8 mouse cellular contexts compared by ENCODE assay signal in genomic region chr2:155276621-155277175, GRCm38 (mm10). TPM values are rescaled to one million over a fixed set of nuclear protein-coding genes. Genes with fewer than 3 reads are reported as not detected.
A peak's percentile ranks its signal among the peaks of the same experiment; 100 is the strongest.
DNase-seq lines count a peak whose midpoint lies in the region; ATAC-seq and TF ChIP-seq lines count a peak whose summit lies in the region.

No protein-coding gene starts in this region.

- no peaks in the 10 kb centered on the region for H3K9me3 ChIP-seq in intestine, embryonic 15.5 days
- H3K9me3 ChIP-seq in liver, embryonic 12.5 days (replicated peaks) = no peaks in the 10 kb centered on the region

- H3K9ac ChIP-seq in intestine, embryonic 15.5 days = peak overlapping the region; percentile 87
- peak overlapping the region; percentile 82 for H3K9ac ChIP-seq in liver, embryonic 12.5 days

- H3K79me2 ChIP-seq in myocyte (ENCODE audit: control insufficient read depth, insufficient read depth) = no peaks in the 10 kb centered on the region

- ATAC-seq in activated CD4-positive, CD25-positive, alpha-beta regulatory T cell, adult 4 months = peak; percentile 33
- peak; percentile 50 for ATAC-seq in common myeloid progenitor, adult 5-6 weeks (replicated peaks; ENCODE audit: low read depth, poor library complexity, severe bottlenecking)
- ATAC-seq in intestine, embryonic 15.5 days = peak; percentile 96
- ATAC-seq in liver, embryonic 12.5 days = peak; percentile 88

- H3ac ChIP-seq in myocyte (ENCODE audit: control insufficient read depth, insufficient read length) = peak overlapping the region; percentile 72

- H3K36me3 ChIP-seq in intestine, embryonic 15.5 days = 0 out of 2 replicates have a peak, but pooled peaks cover 4% of the 10 kb centered on the region
- peaks cover 7% of the 10 kb centered on the region for H3K36me3 ChIP-seq in liver, embryonic 12.5 days
- peaks cover 3% of the 10 kb centered on the region for H3K36me3 ChIP-seq in myocyte (ENCODE audit: control insufficient read depth, insufficient read depth)

- peak overlapping the region; percentile 100 for H3K4me3 ChIP-seq in intestine, embryonic 15.5 days (replicated peaks)
- peak overlapping the region; percentile 83 for H3K4me3 ChIP-seq in liver, embryonic 12.5 days
- peak overlapping the region; percentile 58 for H3K4me3 ChIP-seq in myocyte

- H3K27ac ChIP-seq in intestine, embryonic 15.5 days = peak overlapping the region; percentile 89
- peak overlapping the region; percentile 70 for H3K27ac ChIP-seq in liver, embryonic 12.5 days

- peak; percentile 58 for DNase-seq in 3T3-L1 (ENCODE audit: low read depth, low spot score)
- peak; percentile 44 to 50 for DNase-seq in gastrocnemius, adult 8-10 months (ENCODE audit: low spot score in 2 of 2)
- peak; percentile 80 for DNase-seq in testis, postnatal 10 days (ENCODE audit: low spot score)

- H3K27me3 ChIP-seq in intestine, embryonic 15.5 days (replicated peaks) = no peaks in the 10 kb centered on the region
- H3K27me3 ChIP-seq in liver, embryonic 12.5 days (replicated peaks) = 0 out of 2 replicates have a peak, but pooled peaks cover 3% of the 10 kb centered on the region
- no peaks in the 10 kb centered on the region for H3K27me3 ChIP-seq in myocyte (ENCODE audit: control insufficient read depth, insufficient read depth, insufficient read length)

- TF ChIP-seq POLR2A in myocyte (IDR thresholded peaks at IDR 0.05; ENCODE audit: insufficient read length, low read depth) = peak; percentile 90

- H3K4me2 ChIP-seq in intestine, embryonic 15.5 days (replicated peaks) = peak overlapping the region; percentile 85
- H3K4me2 ChIP-seq in liver, embryonic 12.5 days = peak overlapping the region; percentile 93
- peak overlapping the region; percentile 78 for H3K4me2 ChIP-seq in myocyte (ENCODE audit: low read depth)

- under 1% methylated on average over 49 of the region's 49 CpGs for whole genome bisulfite sequencing in intestine, embryonic 15.5 days
- WGBS in liver, embryonic 12.5 days (ENCODE audit: insufficient replicate concordance) = under 1% methylated on average over 41 of the region's 49 CpGs

- H3K4me1 ChIP-seq in intestine, embryonic 15.5 days (replicated peaks) = peaks cover 11% of the 10 kb centered on the region
- peaks cover 8% of the 10 kb centered on the region for H3K4me1 ChIP-seq in liver, embryonic 12.5 days

TF ChIP-seq in myocyte, 11 proteins besides CTCF, POLR2A, EP300 and RAD21:
- TF ChIP-seq MYOG (IDR thresholded peaks at IDR 0.05; ENCODE audit: control insufficient read depth in 1 of 3, insufficient read depth in 1 of 3, insufficient read length in 2 of 3, low read depth in 2 of 3) (peak in 1 of 3 experiments; percentile 3), MYOD1 (IDR thresholded peaks at IDR 0.05; ENCODE audit: control insufficient read depth in 1 of 3, insufficient read length in 2 of 3, low read depth in 2 of 3) (peak in 1 of 3 experiments; percentile 2), POLR2AphosphoS2 (IDR thresholded peaks at IDR 0.05; ENCODE audit: insufficient read length, low read depth) (peak; percentile 74), SRF (IDR thresholded peaks at IDR 0.05; ENCODE audit: control insufficient read depth, insufficient read length, low read depth) (no peak)

RNA-seq across cellular contexts. Expression of gene Map1lc3a, which starts 0.6 kb away (rescaled TPM):
- 1 to 10 TPM; 1.4 to 2.3 TPM for polyA plus RNA-seq in activated CD4-positive, CD25-positive, alpha-beta regulatory T cell, adult 4 months (2017; shearing (Covaris generic))
- 0.37 and 1.2 TPM in 2 replicates for total RNA-seq in common myeloid progenitor, adult 5-6 weeks (2017)
- total RNA-seq in gastrocnemius, adult 8-10 months (2022) = 100 to 1,000 TPM; 218 to 307 (median 227) TPM
- 131 and 146 TPM in 2 replicates for polyA plus RNA-seq in intestine, embryonic 15.5 days (2015; fragmentation: Nextera tagmentation; extraction: Ambion mirVana)
- 27.4 and 28.9 TPM in 2 replicates for polyA plus RNA-seq in liver, embryonic 12.5 days (2016; fragmentation: Nextera tagmentation; extraction: Ambion mirVana)
- 413 TPM for polyA plus RNA-seq in myocyte (2012; fragmentation: generic; extraction: Trizol)

RNA-seq across cellular contexts. Expression of gene Dynlrb1, which starts 40.4 kb away (rescaled TPM):
- polyA plus RNA-seq in activated CD4-positive, CD25-positive, alpha-beta regulatory T cell, adult 4 months (2017; shearing (Covaris generic)) = 100 to 1,000 TPM; 330 to 375 TPM
- total RNA-seq in common myeloid progenitor, adult 5-6 weeks (2017) = 233 and 253 TPM in 2 replicates
- 100 to 1,000 TPM in 2 of 4 experiments, 10 to 100 TPM in 2; 67.9 to 107 (median 89.1) TPM for total RNA-seq in gastrocnemius, adult 8-10 months (2022)
- 332 and 349 TPM in 2 replicates for polyA plus RNA-seq in intestine, embryonic 15.5 days (2015; fragmentation: Nextera tagmentation; extraction: Ambion mirVana)
- polyA plus RNA-seq in liver, embryonic 12.5 days (2016; fragmentation: Nextera tagmentation; extraction: Ambion mirVana) = 152 and 160 TPM in 2 replicates
- 418 TPM for polyA plus RNA-seq in myocyte (2012; fragmentation: generic; extraction: Trizol)

Comparison
In these comparisons a context has a peak if more than half of its experiments do, and no peak if none do; other contexts are left out.
1. Peak in every context shown above with its lines: DNase-seq, ATAC-seq, H3K4me3 ChIP-seq and H3K27ac ChIP-seq.
2. ATAC-seq: peak in every context shown above with its lines; median percentile 96 in intestine, embryonic 15.5 days; 88 in liver, embryonic 12.5 days; 50 in common myeloid progenitor, adult 5-6 weeks; 33 in activated CD4-positive, CD25-positive, alpha-beta regulatory T cell, adult 4 months.